Mouse (Mus musculus) small intestine, adult 2 months (tissue): ENCODE measurements around the gene Ccdc42. TPM values are rescaled to one million over a fixed set of nuclear protein-coding genes. Genes with fewer than 3 reads are reported as not detected.
A peak's percentile ranks its signal among the peaks of the same experiment; 100 is the strongest.

Source experiments
- H3K27ac ChIP-seq: fragments of 200-500 bp; 2 replicates; pipeline ENCODE4 v1.5.1; 2012; ENCODE audit warnings: low read depth, low read length, control low read depth, inconsistent platforms; ENCODE audit not compliant: insufficient read depth
- H3K27me3 ChIP-seq: fragments of 200-500 bp; 2 replicates; pipeline ENCODE4 v1.6.1; 2012; ENCODE audit warnings: mild to moderate bottlenecking, moderate library complexity, low read length, inconsistent platforms; ENCODE audit not compliant: control insufficient read depth, insufficient read depth
- H3K36me3 ChIP-seq: fragments of 200-500 bp; 2 replicates; pipeline ENCODE4 v1.6.1; 2012; ENCODE audit warnings: mild to moderate bottlenecking, low read length, control low read depth, inconsistent platforms; ENCODE audit not compliant: control insufficient read depth, insufficient read depth
- H3K4me1 ChIP-seq: fragments of 200-500 bp; 2 replicates; pipeline ENCODE4 v1.6.1; 2012; ENCODE audit warnings: low read length, inconsistent platforms, mixed read lengths; ENCODE audit not compliant: control insufficient read depth, insufficient read depth, insufficient read length
- H3K4me3 ChIP-seq: fragments of 200-500 bp; 2 replicates; pipeline ENCODE4 v1.5.1; 2012; ENCODE audit warnings: low read depth, mild to moderate bottlenecking, control low read depth, inconsistent platforms, low read length, moderate library complexity
- CTCF ChIP-seq: fragments of 200-500 bp; IDR thresholded peaks from 2 replicates; pipeline ENCODE4 v1.5.1; 2012; ENCODE audit warnings: low read depth, mild to moderate bottlenecking, control low read depth, inconsistent platforms, low read length, moderate library complexity, mixed read lengths; ENCODE audit not compliant: insufficient replicate concordance, insufficient read length; ENCODE audit errors: extremely low read depth
- POLR2A ChIP-seq: fragments of 200-500 bp; IDR thresholded peaks from 2 replicates; pipeline ENCODE4 v1.6.1; 2012; ENCODE audit warnings: low read depth, mild to moderate bottlenecking, control low read depth, inconsistent platforms, low read length, moderate library complexity
- WGBS: fragments of 180-500 bp; shearing (Covaris S2); methylation state at CpG from one replicate; pipeline ENCODE4 v1.1.7; 2018; 5-methylcytosine and 5-hydroxymethylcytosine counted together
- polyA plus RNA-seq: library from polyadenylated mRNA; depleted of rRNA; stranded (reverse); fragments of >200 nt; gene quantifications from 2 replicates; pipeline ENCODE4 v1.2.3, GENCODE M21; 2012

Gene Ccdc42
- polyA plus RNA-seq, 1 experiment: 1.6 TPM

DNA sequence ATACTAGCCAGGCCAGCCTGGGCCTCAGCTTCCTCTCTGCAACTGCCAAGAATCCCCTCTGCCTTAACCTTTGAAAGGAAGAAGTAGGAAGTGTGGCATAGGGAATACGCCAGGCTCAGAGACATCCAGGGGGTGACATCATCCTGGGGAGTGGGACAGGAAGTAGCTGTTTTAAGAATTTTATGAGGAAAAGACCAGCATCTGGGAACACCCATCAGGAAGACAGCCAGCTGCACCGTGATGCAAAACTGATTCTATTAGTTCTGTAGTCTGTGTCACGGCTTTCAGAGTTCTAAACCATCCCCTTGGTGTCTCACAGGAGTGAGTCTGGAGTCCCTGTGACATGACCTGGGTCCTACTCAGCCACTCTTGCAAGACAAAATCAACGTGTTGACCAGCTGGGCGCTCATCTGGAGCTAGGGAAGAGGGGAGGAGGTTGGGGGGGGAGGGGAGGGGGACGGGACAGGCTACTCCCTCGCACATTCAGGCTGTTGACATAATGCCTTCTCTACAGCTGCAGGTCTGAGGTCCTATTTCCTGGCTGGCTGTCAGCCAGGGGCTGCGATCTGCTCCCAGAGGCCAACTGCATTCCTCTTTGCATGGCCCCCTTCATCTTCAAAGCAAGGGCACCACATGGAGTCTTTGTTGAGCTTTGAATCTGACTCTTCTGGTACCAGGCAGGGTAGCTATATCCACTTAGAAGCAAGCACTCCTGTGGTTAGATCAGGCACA lies 15.5 kb downstream of the Ccdc42 start:
- Histone ChIP-seq H3K27me3 (no peaks in the 10 kb centered on the region), H3K4me1 (peaks cover 6% of the 10 kb centered on the region), H3K27ac (no peak overlapping the region), H3K4me3 (no peak overlapping the region), H3K36me3 (no peaks in the 10 kb centered on the region)
- no peak for TF ChIP-seq POLR2A
- no peak for TF ChIP-seq CTCF
- 18% methylated on average over 8 of the region's 8 CpGs for WGBS

DNA sequence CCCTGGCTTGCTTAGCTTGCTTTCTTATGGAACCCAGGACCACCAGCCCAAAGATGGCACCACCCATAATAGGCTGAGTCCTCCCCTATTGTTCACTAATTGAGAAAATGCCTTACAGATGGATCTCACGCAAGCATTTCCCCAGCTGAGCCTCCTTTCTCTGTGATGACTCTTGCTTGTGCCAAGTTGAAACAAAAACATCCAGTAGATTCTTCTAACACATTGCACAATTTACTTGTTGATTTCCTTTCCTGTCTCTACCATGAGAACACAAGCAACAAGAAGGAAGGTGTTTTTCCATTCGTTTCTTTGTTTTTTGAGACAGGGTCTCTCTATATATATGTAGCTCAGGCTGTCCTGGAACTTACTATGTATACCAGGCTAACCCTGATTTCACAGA lies 20.2 kb downstream of the Ccdc42 start:
- 72% methylated on average over 2 of the region's 2 CpGs for WGBS
- Histone ChIP-seq H3K4me1 (peaks cover 6% of the 10 kb centered on the region), H3K27ac (no peak overlapping the region), H3K4me3 (no peak overlapping the region), H3K36me3 (no peaks in the 10 kb centered on the region), H3K27me3 (no peaks in the 10 kb centered on the region)
- no peak for TF ChIP-seq CTCF
- TF ChIP-seq POLR2A: no peak

DNA sequence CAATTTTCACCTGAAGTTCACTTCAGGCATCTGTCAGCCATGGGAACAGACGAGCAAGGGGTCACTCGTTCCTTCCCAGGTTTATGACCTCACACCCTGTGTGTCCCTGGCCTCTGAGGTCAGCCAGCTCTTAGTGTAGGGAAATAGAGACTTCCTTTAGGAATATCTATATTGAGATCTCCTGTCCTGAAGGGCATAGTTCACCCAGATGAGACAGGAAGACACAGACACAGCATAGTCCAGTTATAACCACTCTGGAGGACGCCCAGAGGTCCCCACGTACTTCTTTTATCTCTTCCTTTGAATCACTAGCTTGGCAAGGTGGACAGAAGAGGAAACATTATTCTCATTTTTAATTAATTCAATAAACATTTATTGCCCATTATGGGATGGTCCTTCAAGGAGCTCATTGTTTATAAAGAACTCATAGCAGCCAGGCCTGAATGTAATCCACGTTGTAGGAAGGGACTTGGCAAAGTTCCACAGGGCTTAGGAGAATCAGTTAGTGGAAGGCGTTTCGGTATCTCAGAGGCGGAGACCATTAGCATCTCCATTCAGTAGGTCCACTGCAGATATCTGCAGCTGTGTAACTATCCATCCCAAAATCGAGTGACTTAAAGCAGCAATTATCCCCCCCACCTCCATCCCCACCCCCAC lies 23.2 kb downstream of the Ccdc42 start:
- 20% methylated on average over 9 of the region's 9 CpGs for WGBS
- Histone ChIP-seq H3K36me3 (no peaks in the 10 kb centered on the region), H3K27ac (no peak overlapping the region), H3K27me3 (no peaks in the 10 kb centered on the region), H3K4me1 (no peaks in the 10 kb centered on the region), H3K4me3 (no peak overlapping the region)
- no peak for TF ChIP-seq CTCF
- TF ChIP-seq POLR2A: no peak

DNA sequence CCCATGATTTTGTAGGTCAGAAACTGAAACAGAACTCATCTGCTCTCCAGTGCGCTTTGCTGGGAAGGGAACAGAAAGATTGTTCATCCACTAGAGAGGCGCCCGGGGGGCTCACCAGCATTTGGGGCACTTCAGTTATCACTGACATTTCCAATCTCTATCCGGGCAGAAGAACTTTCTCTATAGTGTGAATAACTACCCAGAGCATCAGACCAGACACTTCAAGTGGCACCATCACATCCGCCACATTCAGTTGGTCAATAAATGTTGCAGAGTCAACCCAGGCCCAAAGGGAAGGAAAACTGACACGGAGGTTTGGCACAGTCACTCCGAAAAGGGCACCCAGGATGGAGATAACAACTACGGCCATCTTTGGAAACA lies 23.7 kb downstream of the Ccdc42 start:
- H3K27me3 ChIP-seq: no peaks in the 10 kb centered on the region
- H3K4me1 ChIP-seq: no peaks in the 10 kb centered on the region
- H3K36me3 ChIP-seq: no peaks in the 10 kb centered on the region
- H3K4me3 ChIP-seq: no peak overlapping the region
- WGBS: 83% methylated on average over 8 of the region's 8 CpGs
- TF ChIP-seq CTCF (no peak), POLR2A (no peak)
- H3K27ac ChIP-seq: no peak overlapping the region

DNA sequence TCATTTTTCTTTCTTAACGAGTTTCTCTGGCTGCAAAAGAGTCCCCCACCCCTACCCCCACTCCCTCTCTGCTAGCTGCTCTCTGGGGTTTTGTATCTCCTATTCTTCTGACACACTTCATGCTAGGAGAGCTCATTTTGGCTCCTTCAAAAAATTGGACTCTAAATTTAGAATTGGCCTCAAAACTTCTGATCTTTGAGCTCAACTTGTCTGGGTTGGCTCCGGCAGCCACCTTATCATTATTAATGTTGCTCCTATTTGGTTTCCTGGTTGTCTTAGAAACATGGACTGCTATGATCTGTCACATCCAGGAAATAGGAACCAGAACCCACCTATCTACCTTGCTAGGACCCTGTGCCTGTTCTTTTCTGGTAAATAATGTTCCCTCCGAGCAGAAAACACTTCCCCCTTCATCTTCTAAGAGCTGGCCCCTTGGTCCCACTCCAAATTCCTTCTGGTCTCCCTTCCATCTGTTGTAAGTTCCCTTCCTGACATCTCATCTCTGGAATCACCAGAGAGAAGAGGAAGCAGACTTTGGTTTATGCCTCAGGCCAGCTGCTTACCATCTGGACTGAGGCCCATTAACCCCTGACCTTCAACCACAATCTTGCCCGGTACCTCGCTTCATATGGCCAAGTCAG lies 26.4 kb downstream of the Ccdc42 start:
- Histone ChIP-seq H3K4me3 (no peak overlapping the region), H3K36me3 (no peaks in the 10 kb centered on the region), H3K4me1 (no peaks in the 10 kb centered on the region), H3K27ac (no peak overlapping the region), H3K27me3 (no peaks in the 10 kb centered on the region)
- WGBS: 23% methylated on average over 5 of the region's 5 CpGs
- TF ChIP-seq CTCF (no peak), POLR2A (no peak)

DNA sequence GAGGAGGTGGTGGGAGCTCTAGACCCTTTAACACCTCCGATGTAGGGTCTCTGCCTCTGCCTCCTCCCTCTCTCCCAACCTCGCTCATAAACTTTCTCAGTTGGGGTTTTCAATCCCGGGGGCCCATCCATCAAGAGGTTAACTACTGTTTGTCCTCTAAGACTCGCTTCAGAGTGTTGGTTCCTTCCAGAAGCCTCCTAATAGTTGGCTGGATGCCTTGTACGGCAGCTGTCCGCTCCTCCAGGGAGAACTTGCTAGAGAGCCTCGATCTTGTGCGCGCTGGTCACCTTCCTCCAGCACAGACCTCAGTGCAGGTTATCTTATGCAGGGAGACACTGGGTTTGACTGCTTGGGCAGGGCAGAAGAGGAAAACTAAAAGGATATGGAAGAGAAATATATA lies 35.9 kb downstream of the Ccdc42 start:
- WGBS: 59% methylated on average over 9 of the region's 9 CpGs
- H3K27me3 ChIP-seq: peaks cover 2% of the 10 kb centered on the region; the same call in 1 of the 2 replicates
- H3K4me3 ChIP-seq: no peak overlapping the region
- peak overlapping the region; percentile 42 for H3K27ac ChIP-seq
- no peaks in the 10 kb centered on the region for H3K4me1 ChIP-seq
- TF ChIP-seq POLR2A: no peak
- no peak for TF ChIP-seq CTCF
- H3K36me3 ChIP-seq: no peaks in the 10 kb centered on the region
